Mouse (Mus musculus) c-Kit-positive CD71-negative TER-119-negative erythroid progenitor cells, embryonic 14.5 days (primary cell): ENCODE data around the gene Arhgap4.

ENCODE experiments used
- DNase-seq: peaks from one replicate; pipeline ENCODE4 v3.0.0-alpha.2; 2013; ENCODE audit warnings: low read depth

Arhgap4 gene

GRCm38 (mm10) chrX:73921823-73922549 is at the start of gene Arhgap4, which contains the start of gene Naa10:
Arhgap4 (minus strand) TSS chrX:73921870.
Naa10 (minus strand) TSS chrX:73921944.
- DNase-seq: peak; percentile 63

GRCm38 (mm10) chrX:73970781-73971180 is 49.1 kb upstream of the Arhgap4 start:
- DNase-seq: no peak

- no peak for DNase-seq
These were observed 48.1 kb upstream of the Arhgap4 start for GRCm38 (mm10) chrX:73969729-73970128.

- DNase-seq: no peak
These were observed 47.5 kb upstream of the Arhgap4 start for GRCm38 (mm10) chrX:73969167-73969566.

GRCm38 (mm10) chrX:73967177-73968075 is 45.8 kb upstream of the Arhgap4 start:
- peak; percentile 75 for DNase-seq

GRCm38 (mm10) chrX:73966248-73967176 is 44.8 kb upstream of the Arhgap4 start, which contains the start of gene Hcfc1:
Hcfc1 (minus strand) TSS chrX:73966357.
- DNase-seq: peak; percentile 65

GRCm38 (mm10) chrX:73965307-73965706 is 43.6 kb upstream of the Arhgap4 start:
- no peak for DNase-seq

- DNase-seq: no peak
These were observed 42.7 kb upstream of the Arhgap4 start for GRCm38 (mm10) chrX:73964363-73964762.

GRCm38 (mm10) chrX:73954988-73955387 is 33.3 kb upstream of the Arhgap4 start:
- no peak for DNase-seq

GRCm38 (mm10) chrX:73952603-73953002 is 30.9 kb upstream of the Arhgap4 start:
- no peak for DNase-seq

GRCm38 (mm10) chrX:73949341-73949740 is 27.7 kb upstream of the Arhgap4 start:
- DNase-seq: no peak

GRCm38 (mm10) chrX:73948647-73949046 is 27.0 kb upstream of the Arhgap4 start:
- DNase-seq: peak; percentile 53

GRCm38 (mm10) chrX:73946896-73947295 is 25.2 kb upstream of the Arhgap4 start:
- no peak for DNase-seq

- no peak for DNase-seq
These were observed 20.6 kb upstream of the Arhgap4 start for GRCm38 (mm10) chrX:73942294-73942693.

GRCm38 (mm10) chrX:73941860-73942259 is 20.2 kb upstream of the Arhgap4 start:
- no peak for DNase-seq

- no peak for DNase-seq
These were observed 10.2 kb upstream of the Arhgap4 start for GRCm38 (mm10) chrX:73931871-73932270.

- DNase-seq: peak; percentile 66
These were observed 8.9 kb upstream of the Arhgap4 start, which contains the start of gene Renbp for GRCm38 (mm10) chrX:73930402-73931062. Renbp (minus strand) TSS chrX:73930850.

GRCm38 (mm10) chrX:73922550-73922882 is 846 bp upstream of the Arhgap4 start:
- no peak for DNase-seq

- DNase-seq: no peak
These were observed 316 bp downstream of the Arhgap4 start for GRCm38 (mm10) chrX:73921285-73921822.

GRCm38 (mm10) chrX:73918631-73919030 is 3.0 kb downstream of the Arhgap4 start:
- no peak for DNase-seq

GRCm38 (mm10) chrX:73916945-73917344 is 4.7 kb downstream of the Arhgap4 start:
- DNase-seq: no peak
